Mouse (Mus musculus) intestine, postnatal 0 days (tissue): ENCODE measurements around the gene Kazald1. TPM values are rescaled to one million over a fixed set of nuclear protein-coding genes. Genes with fewer than 3 reads are reported as not detected.
A peak's percentile ranks its signal among the peaks of the same experiment; 100 is the strongest.

Experiments
- ATAC-seq: fragments of 200-750 bp; cut with Nextera tagmentation; 2 replicates; pipeline ENCODE4 v1.8.0; 2017; ENCODE audit warnings: mild to moderate bottlenecking, moderate TSS enrichment, moderate library complexity
- H3K27ac ChIP-seq: fragments of 300-500 bp; sonication (generic); 2 replicates; pipeline ENCODE4 v1.5.1; 2014; ENCODE audit warnings: mild to moderate bottlenecking, low read depth, low read length, moderate library complexity
- H3K27me3 ChIP-seq: fragments of 300-500 bp; sonication (generic); replicated peaks from 2 replicates; pipeline ENCODE4 v1.6.1; 2014; ENCODE audit warnings: low read length, mixed read lengths; ENCODE audit not compliant: control insufficient read depth, insufficient read depth
- H3K36me3 ChIP-seq: fragments of 300-500 bp; sonication (generic); 2 replicates; pipeline ENCODE4 v1.6.1; 2014; ENCODE audit warnings: mild to moderate bottlenecking, moderate library complexity; ENCODE audit not compliant: control insufficient read depth, insufficient read depth
- H3K4me1 ChIP-seq: fragments of 300-500 bp; sonication (generic); replicated peaks from 2 replicates; pipeline ENCODE4 v1.6.1; 2014; ENCODE audit warnings: antibody characterized with exemption, low read length, mixed read lengths; ENCODE audit not compliant: control insufficient read depth, insufficient read depth
- H3K4me2 ChIP-seq: fragments of 300-500 bp; sonication (generic); replicated peaks from 2 replicates; pipeline ENCODE4 v1.6.1; 2014; ENCODE audit warnings: low read depth, mild to moderate bottlenecking, moderate library complexity
- H3K4me3 ChIP-seq: fragments of 300-500 bp; sonication (generic); 2 replicates; pipeline ENCODE4 v1.5.1; 2014; ENCODE audit warnings: low read depth, low read length
- H3K9ac ChIP-seq: fragments of 300-500 bp; sonication (generic); 2 replicates; pipeline ENCODE4 v1.6.1; 2014; ENCODE audit warnings: mild to moderate bottlenecking, low read depth, low read length
- H3K9me3 ChIP-seq: fragments of 300-500 bp; sonication (generic); 2 replicates; pipeline ENCODE4 v1.6.1; 2016; ENCODE audit warnings: mixed run types; ENCODE audit not compliant: control insufficient read depth
- CTCF ChIP-seq: sonication (generic); IDR thresholded peaks from 2 replicates; pipeline ENCODE4 v1.5.1; 2016; ENCODE audit warnings: low read depth, mild to moderate bottlenecking, control low read depth, antibody characterized with exemption, moderate library complexity
- WGBS: fragments of 180-500 bp; shearing (Covaris S2); extraction: QIAGEN DNeasy Blood & Tissue Kit; methylation state at CpG from one replicate; pipeline ENCODE4 v1.1.7; 2014; 5-methylcytosine and 5-hydroxymethylcytosine counted together
- polyA plus RNA-seq: library from polyadenylated mRNA; unstranded; fragments of >200 nt; fragmentation: Nextera tagmentation; extraction: Ambion mirVana; gene quantifications from 2 replicates; pipeline ENCODE4 v1.2.1, GENCODE M21; 2015

Kazald1 gene
- polyA plus RNA-seq, 1 experiment from 2014 or later, result 1.2 TPM

DNA sequence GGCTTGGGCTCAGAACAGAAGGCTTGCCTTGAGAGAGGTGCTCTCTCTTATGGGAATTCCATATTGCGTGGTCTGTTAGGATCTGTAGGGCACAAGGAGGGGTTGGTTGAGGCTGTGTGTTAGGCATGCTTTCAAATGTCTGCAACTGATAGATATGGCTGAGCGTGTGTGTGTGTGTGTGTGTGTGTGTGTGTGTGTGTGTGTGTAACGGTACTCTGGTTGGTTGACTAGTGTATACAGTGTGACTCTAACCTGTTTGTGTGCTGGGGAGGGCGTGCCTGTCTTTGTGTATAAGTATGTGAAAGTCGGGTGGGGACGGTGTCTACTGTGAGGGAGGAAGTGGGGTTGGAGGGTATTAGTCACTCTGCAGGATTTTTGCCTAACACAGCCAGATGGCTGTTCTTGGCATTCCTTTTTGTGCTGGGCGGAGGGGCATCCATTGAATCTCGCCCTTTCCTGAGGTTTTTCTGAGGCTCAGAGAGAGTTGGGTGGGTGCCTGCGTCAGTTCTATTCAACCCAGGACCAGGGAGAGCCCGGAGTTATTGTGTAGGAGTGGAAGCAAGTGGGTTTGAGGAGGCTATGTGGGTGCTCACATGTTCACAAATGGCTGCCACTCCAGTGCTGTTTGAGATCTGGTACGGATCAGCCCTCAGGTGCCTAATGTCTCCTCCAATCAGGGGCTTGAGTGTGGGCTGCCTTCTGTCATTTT is 27.0 kb upstream of the Kazald1 start:
- Histone ChIP-seq H3K9ac (peak overlapping the region; percentile 51; the same call in 1 of the 2 replicates), H3K4me1 (0 out of 2 replicates have a peak, but pooled peaks cover 3% of the 10 kb centered on the region), H3K4me2 (peak overlapping the region; percentile 78), H3K27me3 (peaks cover 5% of the 10 kb centered on the region), H3K9me3 (no peaks in the 10 kb centered on the region), H3K27ac (peak overlapping the region; percentile 88), H3K4me3 (peak overlapping the region; percentile 37), H3K36me3 (peaks cover 12% of the 10 kb centered on the region)
- peak; percentile 49 for ATAC-seq
- 16% methylated on average over 11 of the region's 11 CpGs for WGBS
- TF ChIP-seq CTCF, result no peak

- Histone ChIP-seq H3K27ac (peak overlapping the region; percentile 88; the same call in 1 of the 2 replicates), H3K4me2 (peak overlapping the region; percentile 78), H3K36me3 (peaks cover 14% of the 10 kb centered on the region), H3K4me1 (no peaks in the 10 kb centered on the region), H3K4me3 (peak overlapping the region; percentile 37), H3K27me3 (peaks cover 5% of the 10 kb centered on the region), H3K9me3 (no peaks in the 10 kb centered on the region), H3K9ac (no peak overlapping the region)
- no peak for TF ChIP-seq CTCF
- 76% methylated on average over 12 of the region's 12 CpGs for WGBS
- no peak for ATAC-seq
Observed at GRCm38 (mm10) chr19:45048644-45049365, 26.2 kb upstream of the Kazald1 start.

GRCm38 (mm10) chr19:45049523-45049922 is 25.5 kb upstream of the Kazald1 start:
- Histone ChIP-seq H3K36me3 (peaks cover 19% of the 10 kb centered on the region), H3K27me3 (peaks cover 1% of the 10 kb centered on the region), H3K9me3 (no peaks in the 10 kb centered on the region), H3K4me1 (no peaks in the 10 kb centered on the region), H3K27ac (no peak overlapping the region), H3K4me3 (no peak overlapping the region), H3K9ac (no peak overlapping the region), H3K4me2 (no peak overlapping the region)
- no peak for ATAC-seq
- WGBS, result 81% methylated on average over 9 of the region's 9 CpGs
- no peak for TF ChIP-seq CTCF

DNA sequence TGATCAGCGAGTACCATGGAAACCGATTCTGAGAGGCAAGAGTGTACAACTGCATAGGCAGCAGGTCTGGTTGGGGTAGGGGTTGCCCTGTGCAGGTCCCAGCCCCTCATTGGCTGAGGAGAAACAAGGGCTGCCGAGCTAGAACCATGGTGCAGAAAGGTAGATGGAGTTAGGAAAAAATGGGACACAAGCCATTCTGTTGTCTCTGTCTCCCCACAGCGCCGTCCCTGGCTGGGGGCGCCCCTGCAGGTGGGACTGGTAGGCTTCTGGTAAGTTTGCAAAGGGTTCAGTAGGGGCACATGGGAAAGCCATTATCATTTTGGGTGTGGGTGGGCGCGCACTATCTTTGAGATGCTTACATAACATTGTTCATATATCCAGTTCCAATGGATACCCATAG is 21.6 kb upstream of the Kazald1 start:
- Histone ChIP-seq H3K9ac (no peak overlapping the region), H3K4me3 (no peak overlapping the region), H3K27me3 (no peaks in the 10 kb centered on the region), H3K27ac (no peak overlapping the region), H3K4me2 (no peak overlapping the region), H3K4me1 (no peaks in the 10 kb centered on the region; the same call in 1 of the 2 replicates), H3K36me3 (peaks cover 24% of the 10 kb centered on the region), H3K9me3 (no peaks in the 10 kb centered on the region)
- no peak for TF ChIP-seq CTCF
- WGBS, result 90% methylated on average over 8 of the region's 8 CpGs
- no peak for ATAC-seq

DNA sequence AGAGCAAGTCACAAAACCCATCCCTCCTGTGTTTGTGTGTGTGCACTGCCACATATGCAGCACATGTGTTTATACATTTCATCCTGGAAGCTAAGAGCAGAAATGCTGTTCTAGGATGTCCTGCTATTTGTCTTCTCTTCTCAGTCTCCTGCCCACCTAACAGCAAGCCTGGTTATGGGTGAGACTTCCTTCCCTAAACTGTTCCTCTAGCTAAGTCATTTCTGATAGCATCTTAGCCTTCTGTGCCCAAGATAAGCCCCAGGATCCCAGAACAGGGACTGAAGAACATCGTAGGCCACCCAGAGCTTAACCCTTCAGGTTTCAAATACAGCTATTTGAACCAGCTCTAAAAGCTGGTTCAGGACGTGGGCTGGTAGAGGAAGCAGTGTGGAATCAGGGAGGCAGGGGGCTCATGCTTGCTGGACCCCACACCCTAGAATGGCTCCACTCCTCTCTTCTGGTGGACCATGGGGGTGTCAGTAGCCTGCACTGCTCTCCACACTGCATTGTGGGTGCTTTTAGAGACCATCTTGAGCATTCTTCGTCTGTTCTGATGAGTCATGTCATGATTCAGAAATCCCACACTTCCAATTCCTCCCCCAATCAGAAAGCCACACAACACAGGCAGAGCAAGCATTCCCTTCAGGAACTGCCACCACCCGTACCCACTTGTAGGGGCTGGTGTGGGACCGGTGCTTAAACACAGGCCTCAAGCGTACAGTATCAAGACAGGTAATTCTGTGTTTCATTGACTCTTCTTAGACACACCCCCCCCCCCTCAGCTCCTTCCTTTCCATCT is 19.9 kb upstream of the Kazald1 start:
- Histone ChIP-seq H3K36me3 (peaks cover 24% of the 10 kb centered on the region), H3K4me3 (no peak overlapping the region), H3K9me3 (no peaks in the 10 kb centered on the region), H3K27me3 (no peaks in the 10 kb centered on the region), H3K4me1 (no peaks in the 10 kb centered on the region; the same call in 1 of the 2 replicates), H3K4me2 (no peak overlapping the region), H3K27ac (no peak overlapping the region), H3K9ac (no peak overlapping the region)
- no peak for TF ChIP-seq CTCF
- WGBS, result 82% methylated on average over 6 of the region's 6 CpGs
- ATAC-seq, result no peak

DNA sequence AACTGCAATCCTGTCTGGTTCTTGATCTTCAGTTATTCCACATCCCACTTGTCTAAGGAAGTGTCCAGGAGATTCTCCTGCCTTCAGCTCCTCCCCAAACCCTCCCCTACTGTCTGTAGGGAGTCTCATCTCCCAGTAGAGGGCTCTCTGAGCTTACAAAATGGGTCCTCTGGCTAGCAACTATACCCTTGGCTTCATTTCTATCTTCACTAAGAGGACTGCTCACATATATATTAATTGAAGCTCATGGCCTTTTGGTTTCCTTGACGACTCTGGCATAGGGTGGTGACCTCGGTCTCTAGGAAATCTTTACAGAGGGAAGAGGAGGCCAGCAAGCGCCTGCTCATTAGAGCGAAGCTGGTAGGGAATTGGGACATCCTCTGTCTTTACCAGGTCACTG is 18.7 kb upstream of the Kazald1 start:
- Histone ChIP-seq H3K9ac (no peak overlapping the region), H3K9me3 (no peaks in the 10 kb centered on the region), H3K36me3 (peaks cover 17% of the 10 kb centered on the region), H3K4me2 (no peak overlapping the region), H3K4me3 (no peak overlapping the region), H3K27me3 (no peaks in the 10 kb centered on the region), H3K4me1 (no peaks in the 10 kb centered on the region; the same call in 1 of the 2 replicates), H3K27ac (no peak overlapping the region)
- no peak for ATAC-seq
- 42% methylated on average over 4 of the region's 4 CpGs for WGBS
- peak; percentile 77 for TF ChIP-seq CTCF
